Mouse (Mus musculus) C2C12 (cell line): Measurements from ENCODE around the gene Agr2. TPM values are rescaled to one million over a fixed set of nuclear protein-coding genes. Genes with fewer than 3 reads are reported as not detected.

ENCODE experiments used
- H3K27me3 ChIP-seq: one replicate; pipeline ENCODE4 v1.6.1; 2011; ENCODE audit not compliant: control insufficient read depth, insufficient read depth, insufficient read length
- H3K36me3 ChIP-seq: one replicate; pipeline ENCODE4 v1.6.1; 2011; ENCODE audit not compliant: control insufficient read depth, insufficient read depth
- H3K4me3 ChIP-seq: one replicate; pipeline ENCODE4 v1.5.1; 2011; ENCODE audit warnings: mild to moderate bottlenecking, control low read depth; ENCODE audit not compliant: poor library complexity, insufficient read depth, severe bottlenecking
- H3K79me2 ChIP-seq: one replicate; pipeline ENCODE4 v1.6.1; 2011; ENCODE audit not compliant: control insufficient read depth, insufficient read depth
- H3K79me3 ChIP-seq: one replicate; pipeline ENCODE4 v1.6.1; 2011; ENCODE audit warnings: low read depth, control low read depth
- H3ac ChIP-seq: one replicate; pipeline ENCODE3; 2011; ENCODE audit warnings: low read depth; ENCODE audit not compliant: control insufficient read depth, insufficient read length
- CEBPB ChIP-seq: IDR thresholded peaks from one replicate; pipeline ENCODE4 v1.6.1; 2011; ENCODE audit warnings: low read depth, mild to moderate bottlenecking, control low read depth, moderate library complexity
- CTCF ChIP-seq: IDR thresholded peaks from one replicate; pipeline ENCODE4 v1.5.1; 2011; ENCODE audit not compliant: control insufficient read depth, insufficient read depth, insufficient read length
- FOSL1 ChIP-seq: IDR thresholded peaks from one replicate; pipeline ENCODE4 v1.8.0; 2011; ENCODE audit warnings: mild to moderate bottlenecking, low read length; ENCODE audit not compliant: poor library complexity, insufficient read depth, severe bottlenecking
- MAX ChIP-seq: IDR thresholded peaks from one replicate; pipeline ENCODE4 v1.6.1; 2011; ENCODE audit warnings: mild to moderate bottlenecking, control low read depth
- MYOD1 ChIP-seq: IDR thresholded peaks from one replicate; pipeline ENCODE4 v1.6.1; 2011; ENCODE audit warnings: low read depth; ENCODE audit not compliant: control insufficient read depth, insufficient read length
- MYOG ChIP-seq: IDR thresholded peaks from one replicate; pipeline ENCODE4 v1.6.1; 2011; ENCODE audit not compliant: control insufficient read depth, insufficient read length; ENCODE audit errors: extremely low read depth
- USF1 ChIP-seq: IDR thresholded peaks from one replicate; pipeline ENCODE4 v1.6.1; 2011; ENCODE audit warnings: low read depth, mild to moderate bottlenecking, control low read depth, moderate library complexity
- polyA plus RNA-seq: library from polyadenylated mRNA; unstranded; fragments of >200 nt; fragmentation: generic; extraction: Trizol; gene quantifications from one replicate; pipeline ENCODE4 v1.2.1, GENCODE M21; 2012; ENCODE audit warnings: missing spikeins

Agr2 gene
- polyA plus RNA-seq, 1 experiment, result not detected

DNA sequence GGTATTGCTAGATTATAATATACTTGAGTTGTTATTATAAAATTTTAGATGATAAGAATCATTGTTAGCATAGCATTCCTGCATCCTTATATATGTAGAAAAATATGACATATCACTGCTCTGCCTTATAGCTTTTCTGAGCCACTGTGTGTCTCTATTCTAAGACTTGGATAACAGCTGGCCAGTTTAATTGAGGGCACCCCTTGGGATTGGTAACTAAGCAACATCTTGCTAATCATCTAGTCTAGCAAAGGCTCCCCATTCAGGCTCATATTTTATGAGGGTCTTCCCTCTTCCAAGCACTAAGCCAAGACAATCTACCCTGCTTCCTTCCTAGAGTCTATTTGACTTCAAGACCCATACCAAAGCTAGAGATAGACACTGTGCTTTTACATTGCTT is 1.4 kb downstream of the Agr2 start:
- Histone ChIP-seq H3K27me3 (no peaks in the 10 kb centered on the region), H3ac (no peak overlapping the region), H3K36me3 (no peaks in the 10 kb centered on the region), H3K4me3 (no peak overlapping the region), H3K79me3 (no peaks in the 10 kb centered on the region), H3K79me2 (no peaks in the 10 kb centered on the region)
- TF ChIP-seq MAX (no peak), CEBPB (no peak), USF1 (no peak), FOSL1 (no peak), MYOD1 (no peak), CTCF (no peak), MYOG (no peak)

DNA sequence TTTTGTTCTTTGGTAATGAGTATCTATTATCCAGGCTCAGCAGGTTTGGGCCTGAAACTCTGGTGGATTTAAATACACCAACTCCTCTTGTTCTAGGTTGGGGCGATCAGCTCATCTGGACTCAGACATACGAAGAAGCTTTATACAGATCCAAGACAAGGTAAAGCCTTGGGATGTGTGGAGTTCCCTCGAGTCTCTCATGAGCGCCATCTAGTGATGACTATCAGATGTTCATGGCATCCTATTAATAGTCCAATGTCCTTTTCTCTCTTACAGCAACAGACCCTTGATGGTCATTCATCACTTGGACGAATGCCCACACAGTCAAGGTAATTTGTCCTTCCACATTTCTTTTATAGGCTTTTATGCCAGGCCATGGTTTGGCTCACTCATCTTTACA is 3.1 kb downstream of the Agr2 start:
- no peak overlapping the region for H3ac ChIP-seq
- TF ChIP-seq CEBPB (no peak), MAX (no peak)
- no peaks in the 10 kb centered on the region for H3K79me2 ChIP-seq
- H3K27me3 ChIP-seq, result no peaks in the 10 kb centered on the region
- no peak overlapping the region for H3K4me3 ChIP-seq
- no peaks in the 10 kb centered on the region for H3K79me3 ChIP-seq
- H3K36me3 ChIP-seq, result no peaks in the 10 kb centered on the region

DNA sequence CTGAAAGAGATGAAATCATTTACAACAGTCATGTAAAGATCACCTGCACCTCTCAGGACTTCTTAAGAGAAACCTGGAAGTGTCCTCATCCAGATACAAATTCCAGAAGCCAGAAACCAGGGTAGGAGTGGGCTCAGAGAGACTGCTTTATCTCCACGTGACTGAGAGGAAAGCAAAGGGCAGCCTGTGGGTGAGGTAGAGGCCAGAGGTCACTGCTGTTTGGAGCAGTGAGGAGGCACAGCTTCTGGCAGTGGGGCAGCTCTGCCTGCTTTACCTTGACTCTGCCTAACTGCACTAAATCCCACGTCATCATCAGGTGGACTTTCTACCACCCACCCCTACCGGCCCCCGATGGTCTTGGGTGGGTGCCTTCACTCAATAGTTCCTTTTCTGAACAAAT is 12.0 kb downstream of the Agr2 start:
- no peaks in the 10 kb centered on the region for H3K36me3 ChIP-seq
- no peaks in the 10 kb centered on the region for H3K79me2 ChIP-seq
- no peaks in the 10 kb centered on the region for H3K27me3 ChIP-seq
- no peak for TF ChIP-seq USF1
- no peak overlapping the region for H3ac ChIP-seq
- H3K79me3 ChIP-seq, result no peaks in the 10 kb centered on the region
- no peak overlapping the region for H3K4me3 ChIP-seq

DNA sequence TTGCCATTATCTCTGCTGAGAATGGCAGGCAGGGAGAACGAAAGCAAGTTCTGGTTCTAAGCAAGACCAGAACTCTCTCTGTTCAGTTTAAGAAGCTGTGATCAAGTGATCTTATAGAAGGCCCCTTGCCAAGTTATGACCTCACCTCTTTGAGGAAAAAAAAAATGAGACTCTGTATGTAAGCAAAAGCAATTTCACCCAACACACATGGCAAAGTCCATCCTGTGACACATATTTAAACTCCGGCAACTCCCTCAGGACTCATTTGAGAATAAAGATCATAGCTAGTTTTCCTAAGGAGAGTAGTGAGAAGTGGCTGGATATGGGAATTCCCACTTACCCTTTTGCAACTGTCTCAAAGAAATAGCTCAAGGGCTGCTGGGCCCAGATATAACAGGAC is 14.9 kb downstream of the Agr2 start:
- Histone ChIP-seq H3K4me3 (no peak overlapping the region), H3ac (no peak overlapping the region), H3K79me3 (no peaks in the 10 kb centered on the region)

DNA sequence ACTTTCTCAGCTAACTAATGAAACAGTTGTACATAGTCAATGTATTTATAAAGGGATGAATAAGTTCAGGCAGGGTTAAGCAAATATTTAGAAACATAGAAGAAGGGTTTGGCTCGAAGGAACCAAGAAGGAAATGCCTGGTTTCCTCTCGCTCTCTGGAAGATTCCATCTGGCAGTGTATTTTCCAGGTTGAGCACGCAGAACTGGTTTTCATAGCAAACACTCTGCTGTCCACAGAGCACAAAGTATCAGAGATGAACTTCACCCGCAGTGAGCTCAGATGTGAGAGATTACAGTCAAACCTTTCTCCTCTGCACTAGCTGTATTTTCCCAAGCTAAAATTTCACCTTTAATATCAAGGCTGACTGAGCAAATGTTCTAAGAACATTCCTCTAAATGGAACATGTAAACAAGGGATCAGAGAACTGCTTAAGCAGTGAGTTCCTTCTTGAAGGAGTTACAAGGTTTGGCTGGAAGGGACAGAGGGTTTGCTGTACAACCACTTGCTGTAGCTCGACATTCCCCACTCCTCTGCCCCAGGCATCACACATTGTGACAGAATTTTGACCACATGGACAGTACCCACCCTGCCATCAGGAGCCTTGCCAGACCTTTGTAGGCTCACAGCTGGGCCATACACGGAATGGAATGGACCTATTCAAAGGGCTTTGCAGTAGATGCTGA is 15.8 kb downstream of the Agr2 start:
- no peak overlapping the region for H3K4me3 ChIP-seq
- no peak overlapping the region for H3ac ChIP-seq
- no peak for TF ChIP-seq MAX
- TF ChIP-seq USF1, result no peak
- TF ChIP-seq CEBPB, result no peak
- TF ChIP-seq MYOD1, result no peak
- no peak for TF ChIP-seq MYOG
- no peak for TF ChIP-seq CTCF
- no peak for TF ChIP-seq FOSL1
- no peaks in the 10 kb centered on the region for H3K27me3 ChIP-seq
- H3K36me3 ChIP-seq, result no peaks in the 10 kb centered on the region
- H3K79me2 ChIP-seq, result no peaks in the 10 kb centered on the region
- H3K79me3 ChIP-seq, result no peaks in the 10 kb centered on the region

More for the DNA sequence above, 14.9 kb downstream of the Agr2 start:
- Histone ChIP-seq H3K79me2 (no peaks in the 10 kb centered on the region), H3K27me3 (no peaks in the 10 kb centered on the region), H3K36me3 (no peaks in the 10 kb centered on the region)
- TF ChIP-seq CEBPB (no peak), MYOG (no peak), USF1 (no peak), MYOD1 (no peak), FOSL1 (no peak), MAX (no peak), CTCF (no peak)

DNA sequence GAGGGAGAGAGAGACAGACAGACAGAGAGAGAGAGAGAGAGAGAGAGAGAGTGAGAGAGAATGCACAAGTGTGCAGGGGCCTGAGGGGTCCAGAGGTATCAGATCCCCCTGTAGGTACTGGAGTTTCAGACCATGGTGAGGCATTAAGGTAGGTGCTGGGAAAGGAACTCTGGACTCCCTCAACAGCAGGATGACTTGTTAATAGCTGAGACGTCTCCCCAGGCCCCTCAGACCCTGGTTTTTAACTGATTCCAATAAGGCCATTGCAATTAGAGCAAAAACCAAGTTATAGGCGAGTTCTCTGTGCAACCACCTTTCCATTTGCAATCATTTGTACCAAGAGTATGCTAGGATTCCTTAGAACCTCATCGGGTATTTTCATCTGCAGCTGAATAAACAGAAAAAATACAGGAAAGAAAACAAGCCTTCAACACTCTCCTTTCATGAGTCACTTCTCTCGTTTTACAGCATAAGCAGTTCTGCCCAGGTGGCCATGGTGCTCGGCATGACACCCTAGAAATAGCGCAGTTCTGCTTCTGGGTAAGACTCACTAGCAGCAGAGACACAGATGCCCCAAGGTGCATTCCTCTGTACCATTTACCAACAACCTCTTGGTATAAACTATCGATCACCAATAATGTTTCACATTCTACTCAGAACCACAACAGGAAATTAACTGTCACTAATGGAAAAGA is 20.7 kb downstream of the Agr2 start:
- Histone ChIP-seq H3K4me3 (no peak overlapping the region), H3ac (no peak overlapping the region), H3K27me3 (no peaks in the 10 kb centered on the region), H3K79me2 (no peaks in the 10 kb centered on the region), H3K79me3 (no peaks in the 10 kb centered on the region), H3K36me3 (no peaks in the 10 kb centered on the region)
- no peak for TF ChIP-seq CTCF
- TF ChIP-seq USF1, result no peak
- TF ChIP-seq MYOD1, result no peak
- TF ChIP-seq CEBPB, result no peak
- no peak for TF ChIP-seq MYOG
- no peak for TF ChIP-seq FOSL1
- no peak for TF ChIP-seq MAX
